Mouse (Mus musculus) MEL (cell line): ENCODE results near the gene Glt28d2.

Source experiments
- BHLHE40 ChIP-seq: IDR thresholded peaks from 2 replicates; pipeline ENCODE4 v1.6.1; 2012; ENCODE audit warnings: low read depth, mild to moderate bottlenecking, inconsistent platforms, low read length, improper control_type of control experiment, borderline replicate concordance
- CHD1 ChIP-seq: IDR thresholded peaks from 2 replicates; pipeline ENCODE4 v1.6.1; 2012; ENCODE audit warnings: low read depth, mild to moderate bottlenecking, inconsistent platforms, low read length, improper control_type of control experiment
- CHD2 ChIP-seq: IDR thresholded peaks from 2 replicates; pipeline ENCODE4 v1.6.1; 2011; ENCODE audit warnings: low read length, improper control_type of control experiment
- CTCF ChIP-seq, 3 experiments: IDR thresholded peaks in 2 of 3; conservative IDR thresholded peaks in 1 of 3; 2 replicates each; pipeline ENCODE4 v1.5.1; 2011 to 2012; ENCODE audit warnings: low read length in 3 of 3, low read depth in 2 of 3, mild to moderate bottlenecking in 2 of 3, improper control_type of control experiment in 1 of 3, inconsistent platforms in 1 of 3, mixed read lengths in 1 of 3, moderate library complexity in 1 of 3; ENCODE audit not compliant: control insufficient read depth in 1 of 3, insufficient read depth in 1 of 3, poor library complexity in 1 of 3, severe bottlenecking in 1 of 3
- MAFK ChIP-seq: IDR thresholded peaks from 2 replicates; pipeline ENCODE4 v1.6.1; 2011; ENCODE audit warnings: low read depth, mild to moderate bottlenecking, low read length, improper control_type of control experiment, borderline replicate concordance
- MAZ ChIP-seq: IDR thresholded peaks from 2 replicates; pipeline ENCODE4 v1.6.1; 2012; ENCODE audit warnings: low read depth, mild to moderate bottlenecking, inconsistent platforms, low read length, improper control_type of control experiment
- SIN3A ChIP-seq: IDR thresholded peaks from 2 replicates; pipeline ENCODE4 v1.6.1; 2012; ENCODE audit warnings: low read length, improper control_type of control experiment, inconsistent platforms
- TBP ChIP-seq: IDR thresholded peaks from 2 replicates; pipeline ENCODE4 v1.8.0; 2011; ENCODE audit warnings: low read depth, low read length, improper control_type of control experiment

- no peak for TF ChIP-seq SIN3A
- TF ChIP-seq CTCF (IDR thresholded peaks at IDR 0.05 in 2 of 3, conservative IDR thresholded peaks at IDR 0.05 in 1 of 3; ENCODE audit: control insufficient read depth in 1 of 3, insufficient read depth in 1 of 3, low read depth in 2 of 3, low read length in 3 of 3, poor library complexity in 1 of 3, severe bottlenecking in 1 of 3) = no peak
- no peak for TF ChIP-seq MAZ
- TF ChIP-seq TBP = no peak
- TF ChIP-seq MAFK = no peak
- TF ChIP-seq CHD1 = no peak
- TF ChIP-seq CHD2 = no peak
- TF ChIP-seq BHLHE40 = no peak
These were observed 42.0 kb downstream of the Glt28d2 start for GRCm38 (mm10) chr3:85845341-85845740.
